ENCODE assay signal across 15 mouse cellular contexts in the genomic region with DNA sequence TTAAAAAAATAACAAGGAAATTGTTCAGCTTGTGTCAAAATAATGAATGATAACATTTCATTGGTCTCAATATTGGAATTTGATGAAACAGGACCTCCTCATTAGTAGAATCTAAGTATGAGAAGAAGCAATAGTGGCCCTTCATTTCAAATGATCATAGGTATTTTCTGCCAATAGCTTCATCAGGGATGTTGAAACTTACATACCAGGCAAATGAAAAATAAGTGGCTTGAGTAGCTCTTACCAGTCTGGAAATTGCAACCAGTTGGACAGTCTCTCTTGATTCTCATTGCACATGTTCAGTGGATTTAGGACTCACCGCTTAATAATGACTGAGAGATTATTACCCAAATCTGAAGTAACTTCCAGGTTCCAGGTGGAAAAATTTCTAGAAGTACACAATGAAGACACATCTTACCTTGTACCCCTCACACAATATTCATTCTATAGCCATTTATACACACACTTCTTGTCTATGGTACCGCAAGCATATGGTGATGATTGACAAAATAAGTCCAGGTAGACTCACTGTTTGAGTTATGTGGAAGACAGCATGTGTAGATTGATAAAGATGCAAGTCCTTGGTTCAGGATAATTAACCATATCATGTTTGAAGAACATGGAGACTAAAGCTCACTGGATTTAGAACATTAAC. TPM values are rescaled to one million over a fixed set of nuclear protein-coding genes. Genes with fewer than 3 reads are reported as not detected.
A peak's percentile ranks its signal among the peaks of the same experiment; 100 is the strongest.
DNase-seq lines count a peak whose midpoint lies in the region; ATAC-seq and TF ChIP-seq lines count a peak whose summit lies in the region.
"Not testable (repeated sequence)": the region's sequence is repeated elsewhere in the genome, so short reads cannot be mapped to it uniquely, and the experiment has no call there.
"Had no signal": no experiment of that assay in that cellular context is flagged by ENCODE, and none has a peak within 500 bp of the region (broad histone marks: within the 10 kb centered on the region; RNA-seq: fewer than 3 reads in every experiment).

No protein-coding gene starts in this region.

- H3K27ac ChIP-seq in embryonic facial prominence, embryonic 15.5 days (replicated peaks); heart, embryonic 13.5 days (replicated peaks); hindbrain, postnatal 0 days; limb, embryonic 11.5 days (replicated peaks; ENCODE audit: low read depth, low read length); liver, embryonic 16.5 days (ENCODE audit: low read length); midbrain, embryonic 14.5 days (replicated peaks; ENCODE audit: low read depth, low read length): not testable (repeated sequence)

- not testable (repeated sequence) for H3K4me3 ChIP-seq in embryonic facial prominence, embryonic 15.5 days (replicated peaks); heart, embryonic 13.5 days; hindbrain, postnatal 0 days (ENCODE audit: low read length); limb, embryonic 11.5 days (ENCODE audit: low read depth, low read length); liver, embryonic 16.5 days (ENCODE audit: low read depth, low read length); midbrain, embryonic 14.5 days (replicated peaks; ENCODE audit: low read depth, low read length)

- ATAC-seq in embryonic facial prominence, embryonic 15.5 days (ENCODE audit: insufficient number of reproducible peaks, low FRiP score, low TSS enrichment, low read depth) = peak; percentile 75
- peak; percentile 41 for ATAC-seq in heart, embryonic 13.5 days (ENCODE audit: extremely low read depth, insufficient number of reproducible peaks, low FRiP score, low TSS enrichment)
- ATAC-seq in hindbrain, postnatal 0 days = peak; percentile 38; the same call in 1 of the 2 replicates
- peak; percentile 72 for ATAC-seq in limb, embryonic 11.5 days (ENCODE audit: insufficient number of reproducible peaks, low FRiP score, low TSS enrichment, low read depth)
- peak; percentile 37 for ATAC-seq in liver, embryonic 16.5 days (ENCODE audit: low read depth)
- ATAC-seq in midbrain, embryonic 14.5 days (ENCODE audit: low FRiP score, low TSS enrichment) = peak; percentile 63

- 88% methylated on average over 2 of the region's 2 CpGs for WGBS in embryonic facial prominence, embryonic 15.5 days
- WGBS in heart, embryonic 13.5 days = 78% methylated on average over 2 of the region's 2 CpGs
- WGBS in hindbrain, postnatal 0 days = 93% methylated on average over 2 of the region's 2 CpGs
- WGBS in limb, embryonic 11.5 days = 90% methylated on average over 2 of the region's 2 CpGs
- WGBS in liver, embryonic 16.5 days (ENCODE audit: insufficient replicate concordance) = 70% methylated on average over 2 of the region's 2 CpGs
- 91% methylated on average over 2 of the region's 2 CpGs for WGBS in midbrain, embryonic 14.5 days

- H3K9ac ChIP-seq in embryonic facial prominence, embryonic 15.5 days; heart, embryonic 13.5 days; hindbrain, postnatal 0 days (replicated peaks; ENCODE audit: low read length); limb, embryonic 11.5 days (ENCODE audit: low read length); liver, embryonic 16.5 days (ENCODE audit: low read depth, low read length); midbrain, embryonic 14.5 days (replicated peaks; ENCODE audit: low read length): not testable (repeated sequence)

- H3K27me3 ChIP-seq in embryonic facial prominence, embryonic 15.5 days; heart, embryonic 13.5 days (replicated peaks); hindbrain, postnatal 0 days (ENCODE audit: insufficient read depth, low read length); limb, embryonic 11.5 days (ENCODE audit: control insufficient read depth, insufficient read depth, low read length); liver, embryonic 16.5 days (ENCODE audit: control insufficient read depth, insufficient read depth, low read depth, low read length); midbrain, embryonic 14.5 days (ENCODE audit: control insufficient read depth, insufficient read depth, low read length): not testable (repeated sequence)

- DNase-seq in MN1 (ENCODE audit: low spot score) = peak; percentile 19
- DNase-seq in hindbrain, postnatal 0 days (ENCODE audit: low spot score); limb, embryonic 11.5 days (ENCODE audit: low spot score); midbrain, embryonic 14.5 days: not testable (repeated sequence)
- DNase-seq in thymus, postnatal 0 days (ENCODE audit: low spot score) = peak; percentile 7

- not testable (repeated sequence) for H3K4me1 ChIP-seq in embryonic facial prominence, embryonic 15.5 days; heart, embryonic 13.5 days; hindbrain, postnatal 0 days (ENCODE audit: insufficient read depth, low read length); limb, embryonic 11.5 days (ENCODE audit: control insufficient read depth, insufficient read depth, low read length); liver, embryonic 16.5 days (ENCODE audit: control insufficient read depth, low read depth, low read length); midbrain, embryonic 14.5 days (ENCODE audit: control insufficient read depth, insufficient read depth, low read length)

- not testable (repeated sequence) for H3K36me3 ChIP-seq in embryonic facial prominence, embryonic 15.5 days; heart, embryonic 13.5 days; hindbrain, postnatal 0 days (ENCODE audit: insufficient read depth, low read length); limb, embryonic 11.5 days (ENCODE audit: control insufficient read depth, insufficient read depth, low read length); liver, embryonic 16.5 days (ENCODE audit: control insufficient read depth, insufficient read depth); midbrain, embryonic 14.5 days (ENCODE audit: control insufficient read depth, insufficient read depth, low read length)

- not testable (repeated sequence) for H3K4me2 ChIP-seq in embryonic facial prominence, embryonic 15.5 days (replicated peaks); heart, embryonic 13.5 days; hindbrain, postnatal 0 days (ENCODE audit: low read depth, low read length); limb, embryonic 11.5 days (ENCODE audit: low read depth, severe bottlenecking); liver, embryonic 16.5 days (ENCODE audit: low read depth, low read length); midbrain, embryonic 14.5 days (ENCODE audit: low read length)

- H3K9me3 ChIP-seq in embryonic facial prominence, embryonic 15.5 days (replicated peaks) = peaks cover 51% of the 10 kb centered on the region
- H3K9me3 ChIP-seq in heart, embryonic 13.5 days = peaks cover 64% of the 10 kb centered on the region
- peaks cover 55% of the 10 kb centered on the region for H3K9me3 ChIP-seq in hindbrain, postnatal 0 days (ENCODE audit: low read length)
- H3K9me3 ChIP-seq in limb, embryonic 11.5 days (ENCODE audit: control insufficient read depth, low read length) = peaks cover 27% of the 10 kb centered on the region
- H3K9me3 ChIP-seq in liver, embryonic 16.5 days (replicated peaks; ENCODE audit: control insufficient read depth, low read length) = peaks cover 27% of the 10 kb centered on the region
- peaks cover 56% of the 10 kb centered on the region for H3K9me3 ChIP-seq in midbrain, embryonic 14.5 days (ENCODE audit: control insufficient read depth, low read length)

- TF ChIP-seq CTCF in hindbrain, postnatal 0 days (IDR thresholded peaks at IDR 0.05; ENCODE audit: low read depth) = not testable (repeated sequence)

RNA-seq across cellular contexts. Expression of gene Zfp978, which starts 25.9 kb away (rescaled TPM):
- polyA plus RNA-seq in embryonic facial prominence, embryonic 15.5 days (2015; fragmentation: Nextera tagmentation; extraction: Ambion mirVana) = not detected in 2 replicates
- 0.17 TPM in 1 of 2 replicates, not detected in the other for polyA plus RNA-seq in heart, embryonic 13.5 days (2015; fragmentation: Nextera tagmentation; extraction: Ambion mirVana)
- not detected in 2 replicates for total RNA-seq in hindbrain, postnatal 0 days (2014; rRNA removed)
- polyA plus RNA-seq in hindbrain, postnatal 0 days (2015; fragmentation: Nextera tagmentation; extraction: Ambion mirVana) = 0.26 TPM in 1 of 2 replicates, not detected in the other
- not detected in 2 replicates for polyA plus RNA-seq in limb, embryonic 11.5 days (2014; fragmentation: Nextera tagmentation; extraction: Ambion mirVana)
- polyA plus RNA-seq in liver, embryonic 16.5 days (2015; fragmentation: Nextera tagmentation; extraction: Ambion mirVana) = 0.07 TPM in 1 of 2 replicates, not detected in the other
- polyA plus RNA-seq in midbrain, embryonic 14.5 days (2014; fragmentation: Nextera tagmentation; extraction: Ambion mirVana) = 0.22 TPM in 1 of 2 replicates, not detected in the other
- polyA plus RNA-seq in thymus, postnatal 0 days (2015; fragmentation: Nextera tagmentation; extraction: Ambion mirVana) = not detected in 2 replicates
- total RNA-seq: adrenal gland, postnatal 25 days; gastrocnemius, adult 2 months; layer of hippocampus, postnatal 14 days; left cerebral cortex, postnatal 25 days had no signal
- polyA plus RNA-seq: forebrain, embryonic 16.5 days; midbrain, embryonic 15.5 days; neural tube, embryonic 15.5 days had no signal

RNA-seq across cellular contexts. Expression of gene Zfp988, which starts 29.7 kb away (rescaled TPM):
- not detected in 2 replicates for polyA plus RNA-seq in embryonic facial prominence, embryonic 15.5 days (2015; fragmentation: Nextera tagmentation; extraction: Ambion mirVana)
- not detected in 2 replicates for polyA plus RNA-seq in heart, embryonic 13.5 days (2015; fragmentation: Nextera tagmentation; extraction: Ambion mirVana)
- 0.05 TPM in 1 of 2 replicates, not detected in the other for total RNA-seq in hindbrain, postnatal 0 days (2014; rRNA removed)
- 0.15 and 0.28 TPM in 2 replicates for polyA plus RNA-seq in hindbrain, postnatal 0 days (2015; fragmentation: Nextera tagmentation; extraction: Ambion mirVana)
- 0.11 and 0.15 TPM in 2 replicates for polyA plus RNA-seq in limb, embryonic 11.5 days (2014; fragmentation: Nextera tagmentation; extraction: Ambion mirVana)
- 0.05 TPM in 1 of 2 replicates, not detected in the other for polyA plus RNA-seq in liver, embryonic 16.5 days (2015; fragmentation: Nextera tagmentation; extraction: Ambion mirVana)
- 0.15 TPM in 1 of 2 replicates, not detected in the other for polyA plus RNA-seq in midbrain, embryonic 14.5 days (2014; fragmentation: Nextera tagmentation; extraction: Ambion mirVana)
- polyA plus RNA-seq in thymus, postnatal 0 days (2015; fragmentation: Nextera tagmentation; extraction: Ambion mirVana) = 0.48 and 0.60 TPM in 2 replicates
- total RNA-seq: gastrocnemius, adult 2 months had no signal
- polyA plus RNA-seq: forebrain, embryonic 16.5 days had no signal
